Mouse (Mus musculus) left cerebral cortex, postnatal 4 days (tissue): ENCODE data around the gene Etfb. TPM values are rescaled to one million over a fixed set of nuclear protein-coding genes. Genes with fewer than 3 reads are reported as not detected.
"Not testable (repeated sequence)": the region's sequence is repeated elsewhere in the genome, so short reads cannot be mapped to it uniquely, and the experiment has no call there.

Experiments used
- DNase-seq: peaks from one replicate; pipeline ENCODE4 v3.0.0-alpha.2; 2022
- intact Hi-C: fragments of 180-260 bp; cut with DNase I; formaldehyde crosslinking; loops from one replicate; pipeline ENCODE4 v1.15.1; 2025
- total RNA-seq, 2 experiments: library from RNA; stranded (reverse); gene quantifications; 2 replicates each; pipeline ENCODE4 v1.2.3; 2021

Gene Etfb
- 10 to 100 TPM; 44.7 to 47.5 TPM for total RNA-seq

DNA sequence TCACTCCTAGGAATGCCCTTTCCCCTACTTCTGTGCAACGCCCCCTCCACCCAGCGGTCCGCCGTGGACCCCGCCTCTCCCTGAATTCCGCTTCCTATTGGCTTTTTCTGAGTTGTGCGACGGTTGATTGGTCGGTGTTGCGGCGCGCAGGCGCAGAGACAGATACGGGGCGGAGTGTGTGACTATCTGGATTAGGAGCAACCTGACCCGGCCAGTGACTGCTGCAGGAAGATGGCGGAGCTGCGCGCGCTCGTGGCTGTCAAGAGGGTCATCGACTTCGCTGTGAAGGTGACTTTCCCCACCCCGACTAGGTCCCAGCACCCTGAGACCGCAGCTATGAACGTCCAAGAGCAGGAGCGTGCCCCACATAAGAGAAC, at the start of gene Etfb, which contains the start of gene Gm45233:
Etfb (plus strand) TSS at position 167 of the 377 bp plus-strand sequence.
Gm45233 (plus strand) TSS at position 212 of the 377 bp plus-strand sequence.
- intact Hi-C loops = no loop called here

DNA sequence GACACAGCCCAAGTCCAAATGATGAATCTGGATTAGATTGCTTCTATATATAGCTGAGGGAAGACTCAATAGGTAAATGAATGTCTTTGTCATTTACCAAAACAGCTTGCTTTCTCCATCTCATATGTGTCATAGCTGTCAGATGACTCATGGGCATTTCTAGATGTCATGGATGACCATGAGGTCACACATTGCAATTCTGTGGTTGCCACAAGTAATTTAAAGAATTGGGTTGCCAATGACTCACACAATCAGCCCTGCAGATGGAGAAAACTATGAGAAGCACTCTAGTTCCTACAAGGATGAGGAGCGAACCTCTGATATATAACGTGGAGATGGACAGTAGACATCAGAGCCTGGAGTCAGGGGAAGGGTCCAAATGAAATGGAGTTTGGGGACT, 44.4 kb upstream of the Etfb start:
- no peak for DNase-seq
- intact Hi-C loops = no loop called here

More for the DNA sequence above, at the start of gene Etfb, which contains the start of gene Gm45233:
- DNase-seq = peak; percentile 94

DNA sequence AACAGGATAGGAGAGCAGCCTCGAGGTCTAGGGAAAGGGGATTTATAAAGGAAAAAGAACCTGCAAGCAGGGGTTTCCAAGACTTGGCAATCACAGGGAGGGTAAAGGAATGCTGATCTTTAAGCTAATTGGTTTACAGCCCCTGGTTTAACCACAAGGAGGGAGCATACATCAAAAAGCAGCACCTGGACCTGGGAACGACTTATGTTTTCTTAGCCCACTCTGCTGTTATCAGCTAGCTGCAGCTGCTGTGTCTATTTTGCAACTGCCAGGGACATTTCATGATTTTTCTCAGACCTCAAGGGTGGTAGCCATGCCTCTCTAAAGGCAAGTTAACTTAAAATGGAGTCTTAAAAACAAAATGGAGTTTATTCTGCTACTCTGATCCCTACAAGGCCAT, 41.2 kb upstream of the Etfb start:
- intact Hi-C loops = no loop called here
- DNase-seq = no peak

DNA sequence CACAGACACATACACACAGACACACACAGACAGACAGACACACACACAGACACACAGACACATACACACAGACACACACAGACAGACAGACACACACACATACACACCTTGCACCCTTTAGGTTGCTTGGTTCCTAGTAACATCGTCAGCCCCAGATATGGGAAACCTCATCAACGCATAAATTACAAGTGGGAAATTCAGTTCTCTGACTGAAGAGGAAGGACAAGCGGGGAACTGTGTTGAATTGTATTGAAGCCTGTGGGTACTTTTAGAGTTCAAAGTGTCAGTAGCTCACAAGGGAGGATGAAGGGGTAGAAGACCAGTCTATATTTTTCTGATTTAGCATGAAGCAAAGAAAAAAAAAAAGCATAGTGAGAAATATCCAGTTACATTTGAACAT, 36.3 kb upstream of the Etfb start:
- intact Hi-C loops = no loop called here
- DNase-seq = no peak

DNA sequence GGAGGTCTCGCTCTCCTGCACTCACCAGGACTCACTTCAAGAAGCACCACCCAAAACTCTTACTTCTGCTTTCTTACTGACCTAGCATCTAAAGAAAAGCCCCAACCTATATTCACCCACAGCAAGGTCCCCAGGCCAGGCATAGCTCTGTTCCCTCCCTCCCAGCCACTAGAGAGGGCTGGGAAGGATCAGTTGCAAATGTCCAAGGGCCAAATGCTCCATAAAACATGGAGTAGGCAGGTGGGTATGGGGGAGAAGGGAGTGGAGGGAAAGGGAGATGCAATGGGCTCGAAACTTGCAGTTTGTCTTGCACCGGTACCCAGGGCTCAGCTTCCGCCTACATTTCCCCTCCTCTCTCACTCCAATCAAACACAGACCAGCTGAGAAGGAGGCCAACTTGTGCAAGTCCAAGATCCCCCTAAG, 35.7 kb upstream of the Etfb start, which contains the start of gene Siglecg:
Siglecg (plus strand) TSS at position 74 of the 423 bp plus-strand sequence.
- no peak for DNase-seq
- intact Hi-C loops = no loop called here

DNA sequence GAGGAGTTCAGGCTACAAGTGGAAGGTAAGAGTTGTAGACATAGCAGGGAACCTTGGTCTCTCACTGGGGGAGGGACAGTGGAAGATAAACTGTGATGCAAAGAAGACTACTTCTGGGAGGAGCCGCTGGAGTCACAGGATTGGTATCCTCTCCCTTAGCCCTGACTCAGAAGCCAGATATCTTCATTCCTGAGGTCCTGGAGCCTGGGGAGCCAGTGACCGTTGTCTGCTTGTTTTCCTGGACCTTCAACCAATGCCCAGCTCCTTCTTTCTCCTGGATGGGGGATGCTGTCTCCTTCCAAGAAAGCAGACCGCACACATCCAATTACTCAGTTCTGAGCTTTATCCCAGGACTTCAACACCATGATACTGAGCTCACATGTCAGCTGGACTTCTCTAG, 34.8 kb upstream of the Etfb start:
- intact Hi-C loops = no loop called here
- DNase-seq = no peak

DNA sequence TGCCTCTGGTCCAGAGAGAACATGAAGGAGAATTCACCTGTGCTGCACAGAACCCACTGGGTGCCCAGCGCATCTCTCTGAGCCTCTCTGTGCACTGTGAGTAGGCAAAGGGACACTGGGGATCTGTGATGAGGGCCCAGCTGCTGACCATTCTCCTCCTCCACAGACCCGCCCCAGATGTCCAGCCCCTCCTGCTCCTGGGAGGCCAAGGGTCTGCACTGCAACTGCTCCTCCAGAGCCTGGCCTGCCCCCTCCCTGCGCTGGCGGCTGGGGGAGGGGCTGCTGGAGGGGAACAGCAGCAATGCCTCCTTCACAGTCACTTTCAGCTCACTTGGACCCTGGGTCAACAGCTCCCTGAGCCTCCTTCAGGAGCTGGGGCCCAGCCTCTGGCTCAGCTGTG, 32.2 kb upstream of the Etfb start:
- DNase-seq, intact Hi-C loops: not testable (repeated sequence)

DNA sequence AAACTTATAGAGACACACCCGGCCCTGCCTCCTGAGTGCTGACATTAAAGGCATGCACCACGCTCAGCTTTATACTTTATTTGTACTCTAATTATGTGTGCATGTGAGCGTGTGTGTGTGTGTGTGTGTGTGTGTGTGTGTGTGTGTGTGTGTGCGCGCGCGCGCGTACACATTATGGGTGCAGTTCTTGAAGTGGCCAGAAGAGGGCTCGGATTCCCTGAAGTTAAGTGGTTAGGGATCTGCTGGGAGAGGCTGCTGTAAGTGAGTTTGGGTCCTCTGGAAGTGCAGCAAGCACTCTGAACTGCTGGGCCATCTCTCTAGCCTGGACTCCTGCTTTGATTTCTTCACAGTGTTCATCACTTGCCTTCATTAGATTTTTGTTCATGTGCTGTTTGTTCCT, 26.6 kb upstream of the Etfb start:
- DNase-seq = no peak
- intact Hi-C loops = no loop called here

DNA sequence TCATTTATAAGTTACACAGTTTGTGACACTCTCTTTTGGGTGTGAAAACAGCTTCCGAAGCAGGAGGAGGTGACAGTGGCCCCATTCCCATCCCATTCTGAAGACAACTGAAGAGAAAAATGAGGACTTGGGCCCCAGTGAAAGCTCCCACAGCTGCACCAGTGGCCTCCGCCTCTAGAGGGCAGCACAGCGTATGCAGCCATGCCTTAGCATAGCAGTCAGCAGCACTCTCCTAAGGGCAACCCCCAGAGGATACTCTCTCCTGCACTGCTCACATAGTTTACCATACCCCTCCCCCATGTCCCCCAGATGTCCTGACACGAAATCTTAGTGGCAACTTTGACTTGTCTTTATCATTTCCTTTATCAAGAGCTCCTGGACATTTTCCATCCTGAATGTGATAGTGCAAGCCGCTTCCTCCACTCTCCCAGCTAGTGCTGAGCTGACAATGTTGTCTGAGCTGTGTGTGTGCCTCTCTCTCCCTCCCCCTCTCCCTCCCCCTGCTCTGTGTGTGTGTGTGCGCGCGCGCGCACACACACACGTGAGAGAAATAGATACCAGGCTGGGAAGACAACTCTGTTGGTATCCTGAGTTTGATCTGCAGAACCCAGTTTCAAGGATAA, 20.8 kb upstream of the Etfb start:
- intact Hi-C loops = loop anchor here (5.0 kb wide), 1 partner anchor 44 kb away; no protein-coding TSS in a partner anchor
- peak; percentile 74 for DNase-seq

DNA sequence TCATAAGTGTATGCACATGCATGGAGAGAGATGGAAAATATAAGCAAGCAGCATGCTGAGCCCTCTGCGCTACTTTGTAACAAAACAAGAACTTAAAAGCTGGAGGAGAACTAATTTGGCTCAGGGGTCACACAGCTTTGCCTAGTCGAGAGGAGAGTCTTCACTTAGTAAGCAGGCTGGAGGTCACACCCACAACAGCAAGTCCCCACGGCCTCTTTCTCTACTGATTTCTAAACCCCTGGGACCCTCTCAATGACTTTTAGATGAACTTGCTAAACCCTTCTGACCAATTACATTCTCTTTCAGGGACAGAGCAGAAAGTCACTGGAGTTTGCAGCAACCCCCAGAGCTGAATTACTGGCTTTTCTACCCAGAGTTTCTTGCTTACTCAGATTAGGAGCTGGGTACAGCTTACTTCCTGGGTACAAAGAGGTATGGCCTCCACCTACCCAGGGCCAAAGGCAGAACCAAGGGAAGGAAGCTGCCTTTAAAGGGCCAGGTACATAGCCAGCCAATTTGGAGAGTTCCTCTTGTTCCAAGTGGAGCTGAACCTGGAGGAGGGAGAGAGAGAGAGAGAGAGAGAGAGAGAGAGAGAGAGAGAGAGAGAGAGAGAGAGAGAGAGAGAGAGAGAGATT, 19.8 kb upstream of the Etfb start:
- no peak for DNase-seq
- intact Hi-C loops = loop anchor here (5.0 kb wide), 1 partner anchor 43 kb away; no protein-coding TSS in a partner anchor

DNA sequence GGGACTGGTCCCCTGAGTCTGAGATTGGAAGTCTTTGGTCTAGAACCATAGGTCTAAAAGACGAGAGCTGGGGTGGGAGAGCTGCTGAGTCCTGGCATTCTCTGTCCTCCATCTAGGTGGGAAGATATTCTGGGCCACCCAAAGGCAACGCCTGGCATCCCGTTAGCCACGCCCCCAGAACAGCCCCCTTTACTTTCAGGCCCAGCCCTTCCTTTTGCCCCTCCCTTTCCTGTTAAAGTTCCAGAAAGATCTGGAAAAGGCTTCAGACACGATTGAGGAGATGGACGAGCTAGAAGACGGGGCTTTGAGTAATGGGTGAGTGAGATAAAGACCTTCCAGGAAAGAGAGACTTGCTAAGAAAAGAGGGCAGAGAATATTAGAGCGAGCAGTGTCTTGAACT, 16.5 kb upstream of the Etfb start, which contains the start of gene Lim2:
Lim2 (plus strand) TSS at position 265 of the 400 bp plus-strand sequence.
- intact Hi-C loops = no loop called here
- no peak for DNase-seq

DNA sequence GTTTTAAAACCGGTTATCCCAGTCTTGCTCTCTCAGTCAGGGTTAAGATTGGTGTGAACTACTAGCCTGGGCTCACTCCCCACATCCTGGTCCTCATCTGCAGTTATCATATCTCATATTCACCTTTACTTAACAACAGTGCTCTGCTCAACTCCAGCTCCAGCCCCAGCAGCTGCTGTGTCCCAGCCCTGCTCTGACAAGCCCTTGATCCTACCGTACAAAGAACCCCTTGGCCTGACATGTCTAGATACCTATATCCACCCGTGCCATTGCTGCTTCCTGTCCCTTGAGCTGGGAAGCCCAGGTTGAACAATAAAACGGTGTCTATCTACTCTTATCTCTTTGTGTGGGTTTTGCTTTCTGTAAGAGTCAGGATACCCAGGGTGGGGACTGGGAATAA, 14.4 kb upstream of the Etfb start:
- intact Hi-C loops = no loop called here
- DNase-seq = no peak

DNA sequence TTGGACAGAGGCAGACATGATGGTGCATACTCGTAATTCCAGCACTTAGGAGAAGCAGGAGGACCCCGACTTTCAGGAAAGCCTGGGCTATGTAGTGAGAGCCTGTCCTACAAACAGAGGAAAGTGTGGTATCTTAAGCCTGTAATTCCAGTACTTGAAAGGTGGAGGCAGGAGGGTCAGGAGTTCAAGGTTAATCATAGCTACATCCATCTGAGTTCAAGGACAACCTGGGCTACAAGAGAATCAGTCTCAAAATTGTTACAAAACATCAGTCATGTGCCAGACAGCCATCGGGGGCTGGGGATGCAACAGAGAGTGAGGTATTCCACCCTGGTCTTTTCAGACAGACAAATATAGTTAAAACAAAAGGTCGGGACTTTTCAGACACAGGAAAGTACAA, 11.0 kb upstream of the Etfb start:
- intact Hi-C loops = no loop called here
- DNase-seq = no peak

DNA sequence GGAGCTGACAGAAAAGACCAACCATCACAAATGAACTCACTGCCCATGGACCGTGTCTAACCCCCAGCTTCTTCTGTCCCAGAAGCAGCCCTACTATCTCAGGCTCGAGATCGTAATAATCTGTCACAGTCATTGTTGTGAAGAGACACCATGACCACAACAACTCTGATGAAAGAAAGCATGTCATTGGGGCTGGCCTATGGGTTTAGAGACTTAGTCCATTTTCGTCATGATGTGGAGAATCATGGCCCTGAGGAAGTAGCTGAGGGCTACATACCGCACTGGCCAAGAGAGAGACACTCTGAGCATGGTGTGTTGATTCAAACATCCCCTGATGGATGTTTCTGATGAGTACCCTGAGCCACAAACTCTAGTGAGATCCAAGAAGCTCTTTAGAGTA, 9.2 kb upstream of the Etfb start:
- intact Hi-C loops = no loop called here
- DNase-seq = no peak

DNA sequence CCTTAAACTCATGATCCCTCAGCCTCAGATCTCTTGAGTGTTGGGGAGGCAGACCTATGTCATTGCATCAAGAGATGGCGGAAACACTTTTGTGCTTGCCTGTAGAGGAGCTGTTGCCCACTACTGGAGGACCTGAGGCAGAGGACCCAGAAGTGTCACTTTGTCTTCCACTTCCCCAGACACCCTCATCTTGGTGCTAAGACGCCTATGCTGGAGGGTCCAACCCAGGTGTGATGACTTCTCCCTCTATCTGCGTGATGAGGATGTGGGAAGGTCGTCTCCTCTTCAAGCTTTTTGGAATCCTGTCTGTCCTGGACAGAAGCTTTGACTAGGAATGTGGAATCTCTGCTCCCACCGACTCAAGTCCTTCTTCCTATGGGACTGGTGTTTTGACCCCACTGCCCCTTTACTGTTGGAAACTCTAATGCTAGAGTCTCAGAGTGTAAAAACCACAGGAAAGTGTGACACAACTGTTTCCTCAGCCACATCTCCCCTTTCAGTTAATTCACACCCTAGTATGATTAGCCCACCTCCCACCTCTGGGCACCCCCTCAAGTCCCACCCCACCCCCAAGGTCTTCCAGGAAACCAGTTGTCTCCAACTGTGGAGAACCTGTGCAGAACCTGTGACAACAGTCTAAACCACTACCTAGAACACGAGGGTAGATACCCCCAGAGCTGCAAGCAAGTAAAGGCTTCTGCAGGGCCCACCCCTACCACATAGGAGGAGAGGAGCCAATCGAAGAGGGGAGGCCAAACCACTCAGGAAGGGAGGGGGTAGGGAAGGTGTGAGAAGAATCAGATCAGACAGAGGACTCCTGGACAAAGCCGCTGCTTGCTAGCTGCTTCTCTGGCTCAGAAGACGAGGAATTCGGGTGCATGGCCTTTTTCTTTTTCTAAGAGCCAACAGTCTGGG, 7.3 kb upstream of the Etfb start, which contains the start of gene Nkg7:
Nkg7 (plus strand) TSS at position 733 of the 915 bp plus-strand sequence.
- intact Hi-C loops = no loop called here
- DNase-seq = no peak

DNA sequence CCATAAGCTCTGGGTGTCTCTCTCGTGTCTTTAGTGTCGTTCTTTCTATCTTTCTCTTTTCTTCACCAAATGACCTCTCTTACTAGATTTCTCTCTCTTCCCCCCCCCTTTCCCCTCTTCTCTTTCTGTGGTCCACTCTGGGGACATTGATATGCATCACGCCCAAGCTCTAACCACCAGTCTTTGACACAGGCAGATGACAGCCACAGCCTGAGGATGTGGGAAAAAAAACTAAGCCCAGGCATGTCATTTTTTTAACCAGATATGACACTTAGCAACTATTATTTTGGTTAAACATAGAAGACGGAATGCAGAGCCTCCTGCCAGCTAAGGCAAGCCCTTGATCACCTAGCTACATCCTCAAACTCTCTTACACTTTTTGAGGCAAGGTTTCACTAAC, 5.3 kb upstream of the Etfb start:
- no peak for DNase-seq
- intact Hi-C loops = no loop called here

DNA sequence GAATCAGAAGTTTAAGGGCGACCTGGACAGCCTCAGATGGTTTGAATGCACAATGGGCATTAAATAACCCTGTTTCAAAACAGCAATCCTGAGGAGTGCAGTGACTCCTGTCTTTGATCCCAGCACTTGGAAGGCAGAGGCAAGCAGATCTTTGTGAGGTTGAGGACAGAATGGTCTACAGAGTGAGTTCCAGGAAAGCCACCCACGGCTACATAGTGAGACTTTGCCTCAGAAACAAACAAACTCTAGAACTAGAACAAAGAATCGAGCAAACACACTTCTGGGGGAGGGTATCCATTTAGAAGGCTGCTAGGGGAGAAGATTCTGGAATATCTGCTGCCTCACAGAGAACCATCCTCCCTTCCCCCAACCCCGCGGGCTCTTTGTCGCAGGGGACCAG, 3.4 kb upstream of the Etfb start, which contains the start of gene Cldnd2:
Cldnd2 (plus strand) TSS at position 301 of the 400 bp plus-strand sequence.
- intact Hi-C loops = no loop called here

DNA sequence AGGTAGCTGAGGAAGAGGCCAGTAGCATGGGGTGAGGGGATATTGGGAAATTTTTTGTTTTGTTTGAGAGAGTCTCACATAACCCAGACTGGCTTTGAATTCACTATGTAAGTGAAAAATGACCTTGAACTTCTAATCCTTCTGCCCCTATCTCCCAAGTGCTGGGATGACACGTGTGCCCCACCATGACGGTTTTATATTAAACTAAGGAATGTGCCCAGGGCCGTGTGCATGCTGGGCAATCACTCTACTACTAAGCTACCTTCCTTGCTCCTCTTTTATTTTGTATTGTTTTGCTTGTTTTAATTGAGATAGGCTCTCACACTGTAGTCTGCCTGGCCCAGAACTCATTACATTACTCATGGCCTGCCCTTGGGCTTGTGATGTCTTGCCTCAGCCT, 2.8 kb upstream of the Etfb start:
- intact Hi-C loops = no loop called here
- DNase-seq = no peak

More for the DNA sequence above, 3.4 kb upstream of the Etfb start, which contains the start of gene Cldnd2:
- DNase-seq = no peak

DNA sequence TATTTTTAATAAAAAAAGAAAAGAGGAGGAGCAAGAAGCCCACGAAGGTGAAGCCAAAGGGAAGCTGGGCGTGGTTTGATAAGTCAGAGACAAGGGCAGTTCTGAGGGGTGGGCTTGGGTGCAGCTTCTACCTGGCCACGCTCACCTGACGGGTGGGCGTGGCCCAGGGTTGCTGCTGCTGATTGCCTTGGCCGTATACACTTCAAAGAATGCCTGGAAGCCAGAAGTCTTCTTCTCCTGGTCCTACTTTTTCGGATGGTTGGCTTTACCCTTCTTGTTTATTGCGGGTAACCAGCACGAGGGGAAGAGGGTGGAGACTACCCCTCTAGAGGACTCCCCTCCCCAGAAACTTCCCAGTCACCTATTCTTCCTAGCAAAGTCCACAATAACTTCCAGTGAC, 1.2 kb upstream of the Etfb start:
- intact Hi-C loops = no loop called here
- no peak for DNase-seq

DNA sequence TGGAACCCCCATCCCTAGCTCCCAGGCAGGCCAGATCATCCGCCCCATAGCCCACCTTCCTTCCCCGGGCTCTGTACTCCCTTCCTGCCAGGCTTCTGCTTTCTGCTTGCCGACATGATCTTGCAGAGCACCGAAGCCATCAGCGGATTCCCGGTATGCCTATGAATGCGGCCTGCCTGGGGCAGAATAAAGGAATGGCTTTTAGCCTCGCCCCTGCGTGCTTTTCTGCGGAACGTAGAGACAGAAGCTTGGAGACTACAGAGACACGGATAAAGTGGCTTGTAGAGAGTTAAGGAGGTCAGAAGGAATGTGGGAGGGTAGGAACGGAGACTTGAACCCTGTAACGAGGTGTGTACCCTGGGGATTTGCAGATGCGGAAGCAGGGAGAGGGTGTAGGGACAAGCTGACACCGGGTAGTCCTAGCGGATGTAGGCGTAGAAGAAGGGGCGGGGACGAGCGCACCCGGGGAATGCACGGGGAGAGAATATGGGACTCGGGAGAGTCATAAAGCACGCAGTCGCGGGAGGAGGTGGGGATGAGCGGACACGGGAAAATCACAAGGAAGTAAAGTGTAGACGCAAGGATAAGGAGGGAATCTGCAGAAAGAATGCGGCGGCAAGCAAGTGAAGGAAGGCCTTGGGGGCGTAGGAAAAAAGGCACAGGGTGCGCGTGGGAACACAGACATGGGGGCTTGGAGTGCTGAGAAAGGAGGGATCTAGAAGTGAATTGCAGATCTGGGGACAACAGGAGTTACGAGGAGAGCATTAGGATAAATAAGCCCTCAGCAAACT, 562 bp upstream of the Etfb start:
- DNase-seq = peak; percentile 57
- intact Hi-C loops = no loop called here
